Mouse (Mus musculus) embryonic fibroblast, embryonic 13.5 days (primary cell): ENCODE results near the gene Ffar1.

Experiments used
- CTCF ChIP-seq: IDR thresholded peaks from 2 replicates; pipeline ENCODE4 v1.5.1; 2011; ENCODE audit warnings: mild to moderate bottlenecking, control low read depth, low read length, moderate library complexity, borderline replicate concordance; ENCODE audit not compliant: insufficient read depth
- POLR2A ChIP-seq: IDR thresholded peaks from 2 replicates; pipeline ENCODE4 v1.6.1; 2011; ENCODE audit warnings: low read depth, mild to moderate bottlenecking, control low read depth, low read length, moderate library complexity

GRCm38 (mm10) chr7:30888786-30889185, 27.4 kb upstream of the Ffar1 start:
- no peak for TF ChIP-seq POLR2A
- no peak for TF ChIP-seq CTCF
